Mouse (Mus musculus): ENCODE measurements around the gene A530084C06Rik.

DNA sequence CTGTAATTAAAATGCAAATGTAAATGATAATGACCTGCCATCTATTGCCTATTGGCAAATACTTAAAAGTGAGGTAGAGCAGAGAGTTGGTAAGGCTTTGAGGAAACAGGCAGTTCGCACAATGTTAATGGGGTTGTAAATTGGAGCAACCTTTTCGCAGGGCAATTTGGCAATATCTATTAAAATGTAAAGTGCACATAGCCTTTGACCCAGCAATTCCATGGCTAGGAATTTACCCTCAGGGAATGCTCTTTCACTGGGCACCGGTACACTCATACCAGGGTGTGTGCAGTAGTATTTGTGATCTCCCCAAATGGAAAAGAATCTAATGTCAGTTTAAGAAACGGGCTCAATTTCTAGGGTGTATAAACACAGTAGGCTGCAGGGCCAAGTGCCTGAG, 17.6 kb upstream of the A530084C06Rik start:
- no peak for TF ChIP-seq CTCF (IDR thresholded peaks at IDR 0.05)
- TF ChIP-seq EP300 (IDR thresholded peaks at IDR 0.05) = no peak

Data from lung, postnatal 0 days (tissue).